Mouse (Mus musculus): Measurements from ENCODE around the gene Thada.

- TF ChIP-seq CTCF (IDR thresholded peaks at IDR 0.05; ENCODE audit: low read depth) (no peak), EP300 (IDR thresholded peaks at IDR 0.05; ENCODE audit: low read depth) (no peak)
These were observed 264.8 kb downstream of the Thada start for GRCm38 (mm10) chr17:84201183-84201582.
